Mouse (Mus musculus) heart, adult 8-10 months (tissue): Measurements from ENCODE around the gene Akr7a5. TPM values are rescaled to one million over a fixed set of nuclear protein-coding genes. Genes with fewer than 3 reads are reported as not detected.

Experiments used
- DNase-seq: peaks from one replicate; pipeline ENCODE4 v3.0.0; 2022; ENCODE audit warnings: low spot score
- total RNA-seq, 4 experiments: library from RNA; stranded (reverse); gene quantifications; 2 replicates each; pipeline ENCODE4 v1.2.4; 2022

The Akr7a5 gene
- total RNA-seq, 4 experiments from 2014 or later, result 51.6 to 59.7 (median 56.5) TPM

GRCm38 (mm10) chr4:139298671-139299366, 11.7 kb upstream of the Akr7a5 start:
- no peak for DNase-seq

- DNase-seq, result no peak
Measured at GRCm38 (mm10) chr4:139301780-139302179, 8.8 kb upstream of the Akr7a5 start.

DNA sequence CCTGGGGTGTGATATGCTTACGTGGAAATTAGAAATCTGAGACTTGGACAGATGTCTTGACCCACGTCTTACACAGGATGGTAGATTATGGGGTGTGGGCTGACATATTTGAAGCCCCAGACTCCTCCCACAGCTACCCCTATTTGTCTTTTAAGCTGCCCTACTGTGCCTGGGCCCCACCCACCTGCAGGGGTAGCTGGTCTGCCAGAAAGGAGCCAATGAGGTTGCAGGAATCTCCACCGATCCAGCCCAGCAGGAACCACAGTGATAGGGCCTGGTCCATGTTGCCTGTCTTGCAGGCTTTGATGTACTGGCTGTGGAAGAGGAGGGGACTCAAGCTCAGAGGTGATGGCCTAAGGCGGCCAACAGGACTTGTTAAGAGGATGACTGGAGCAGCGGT, 8.3 kb upstream of the Akr7a5 start:
- DNase-seq, result no peak

DNA sequence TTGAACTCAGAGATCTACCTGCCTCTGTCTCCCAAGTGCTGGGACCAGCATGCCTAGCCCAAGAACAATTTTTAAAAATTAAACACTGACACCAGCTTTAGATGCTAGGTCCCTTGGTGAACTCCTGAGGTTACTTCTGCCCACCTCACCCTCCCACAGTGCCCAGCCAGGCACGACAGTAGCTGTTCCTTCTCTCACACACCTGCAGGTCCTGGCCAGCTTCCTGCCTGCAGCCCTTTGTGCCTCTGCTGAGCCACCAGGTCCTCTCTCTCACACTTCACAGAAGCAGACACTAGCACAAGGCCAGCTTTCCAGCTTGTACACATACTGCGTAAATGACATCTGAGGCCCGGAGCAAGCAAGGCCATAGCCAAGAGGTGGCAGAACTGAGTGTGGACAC, 5.0 kb upstream of the Akr7a5 start:
- no peak for DNase-seq

DNA sequence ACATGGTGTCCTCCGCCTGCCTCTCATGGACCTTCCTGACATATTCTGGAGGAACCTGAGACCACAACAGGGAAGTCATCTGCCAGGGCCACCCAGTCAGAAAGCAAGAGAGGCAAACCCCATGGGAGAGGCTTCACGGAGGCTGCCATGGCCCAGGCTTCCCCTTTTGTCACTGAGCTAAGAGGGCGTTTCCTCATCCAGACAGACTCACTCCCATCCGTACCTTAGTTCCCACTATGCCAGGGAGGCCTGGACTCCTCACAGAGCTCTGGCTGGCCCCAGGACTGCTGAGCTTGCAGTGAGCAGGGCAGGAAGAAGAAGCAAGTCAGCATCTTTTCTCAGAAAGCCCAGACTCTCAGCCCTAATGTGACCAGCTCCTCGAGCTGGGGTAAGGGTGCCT, 2.6 kb upstream of the Akr7a5 start:
- no peak for DNase-seq

- no peak for DNase-seq
Measured at GRCm38 (mm10) chr4:139309651-139310050, 893 bp upstream of the Akr7a5 start.

- no peak for DNase-seq
Measured at GRCm38 (mm10) chr4:139310899-139311701, 556 bp downstream of the Akr7a5 start.

GRCm38 (mm10) chr4:139311707-139312106, 1.2 kb downstream of the Akr7a5 start:
- no peak for DNase-seq

DNA sequence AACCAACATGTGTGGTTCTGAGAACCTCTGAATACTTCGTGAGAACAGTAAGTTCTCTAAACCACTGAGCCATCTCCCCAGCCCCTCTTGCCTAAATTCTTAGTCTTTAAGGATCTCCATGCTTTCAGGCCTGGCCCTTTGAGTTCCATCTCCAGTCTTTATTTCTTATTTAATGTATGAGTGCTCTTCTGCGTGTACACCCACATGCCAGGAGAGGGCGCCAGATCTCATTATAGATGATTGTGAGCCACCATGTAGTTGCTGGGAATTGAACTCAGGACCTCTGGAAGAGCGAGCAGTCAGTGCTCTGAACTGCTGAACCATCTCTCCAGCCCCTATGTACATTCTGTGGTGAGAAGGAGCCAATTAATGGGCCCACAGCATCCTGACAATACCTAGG, 2.1 kb downstream of the Akr7a5 start:
- DNase-seq, result no peak

DNA sequence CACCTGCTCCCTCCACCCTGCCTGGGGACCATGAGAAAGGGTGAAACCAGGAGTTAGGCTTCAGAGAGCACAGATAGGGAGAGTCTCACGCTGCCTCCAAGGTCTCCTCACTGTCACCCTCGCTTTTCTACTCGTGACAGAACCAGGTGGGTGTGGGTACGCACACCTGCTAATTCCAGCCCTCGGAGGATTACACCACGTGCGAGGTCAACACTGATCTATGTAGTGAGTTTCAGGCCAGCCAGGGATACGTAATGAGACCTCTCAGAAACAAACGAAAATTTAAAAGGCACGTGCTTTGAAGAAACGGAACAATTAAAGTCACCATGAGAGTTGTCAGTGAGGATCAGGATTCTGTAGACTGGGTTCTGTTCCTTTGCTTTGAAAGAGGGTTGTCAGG, 7.9 kb downstream of the Akr7a5 start:
- DNase-seq, result no peak

DNA sequence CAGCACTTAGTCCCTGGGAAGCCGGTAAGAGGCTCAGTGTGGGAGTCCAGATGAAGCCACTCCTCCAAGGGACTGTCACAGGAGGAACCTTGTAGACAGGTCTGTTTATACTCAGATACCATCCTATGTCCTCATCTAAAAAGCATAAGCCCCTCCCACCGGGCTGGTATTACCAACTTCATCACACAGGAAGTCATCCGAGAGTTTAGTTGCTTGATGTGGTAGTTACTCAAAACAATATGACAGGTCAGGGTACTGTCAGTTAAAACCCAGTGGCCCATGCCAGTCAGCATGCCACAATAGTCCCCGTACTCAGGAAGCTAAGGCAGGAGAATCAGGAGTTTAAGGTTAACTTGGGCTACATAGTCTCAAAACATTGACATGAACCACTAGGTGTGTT, 9.2 kb downstream of the Akr7a5 start:
- no peak for DNase-seq

GRCm38 (mm10) chr4:139330605-139331004, 20.1 kb downstream of the Akr7a5 start:
- DNase-seq, result peak; percentile 51

- no peak for DNase-seq
Measured at GRCm38 (mm10) chr4:139334631-139335295, 24.2 kb downstream of the Akr7a5 start.

GRCm38 (mm10) chr4:139335507-139335906, 25.0 kb downstream of the Akr7a5 start:
- DNase-seq, result no peak

DNA sequence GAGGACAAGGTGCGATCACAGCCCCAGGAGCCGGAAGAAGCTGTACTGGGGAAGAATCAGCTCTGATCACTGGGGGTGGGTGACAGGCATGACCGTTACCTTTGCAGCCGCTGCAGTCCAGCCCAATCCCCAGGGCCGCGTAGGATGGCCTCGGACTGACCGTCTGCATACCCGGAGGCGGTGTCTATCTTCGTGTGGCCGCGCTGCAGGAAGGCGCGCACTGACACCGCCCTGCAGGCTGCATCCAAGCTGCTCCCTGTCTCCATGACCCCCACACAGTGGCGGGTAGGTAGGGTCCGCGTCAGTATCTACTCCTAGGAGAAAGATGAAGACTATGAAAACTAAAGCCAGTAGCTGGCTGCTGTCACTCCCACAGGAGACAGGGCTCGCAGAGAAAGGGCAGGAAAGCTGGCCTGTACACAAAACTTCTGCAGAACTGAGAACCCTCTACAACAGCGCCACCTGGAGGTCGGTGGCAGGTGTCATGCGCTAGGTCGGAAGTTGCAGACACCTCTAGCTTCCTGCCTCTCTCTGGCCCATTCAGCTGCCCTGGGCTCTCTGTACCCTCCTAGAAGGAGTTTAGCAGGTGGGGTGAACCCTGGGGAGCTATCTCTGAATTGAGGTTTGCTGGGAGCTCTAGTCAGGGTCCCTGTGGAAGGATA, 26.4 kb downstream of the Akr7a5 start:
- peak; percentile 55 for DNase-seq

- DNase-seq, result no peak
Measured at GRCm38 (mm10) chr4:139338145-139338544, 27.6 kb downstream of the Akr7a5 start.

DNA sequence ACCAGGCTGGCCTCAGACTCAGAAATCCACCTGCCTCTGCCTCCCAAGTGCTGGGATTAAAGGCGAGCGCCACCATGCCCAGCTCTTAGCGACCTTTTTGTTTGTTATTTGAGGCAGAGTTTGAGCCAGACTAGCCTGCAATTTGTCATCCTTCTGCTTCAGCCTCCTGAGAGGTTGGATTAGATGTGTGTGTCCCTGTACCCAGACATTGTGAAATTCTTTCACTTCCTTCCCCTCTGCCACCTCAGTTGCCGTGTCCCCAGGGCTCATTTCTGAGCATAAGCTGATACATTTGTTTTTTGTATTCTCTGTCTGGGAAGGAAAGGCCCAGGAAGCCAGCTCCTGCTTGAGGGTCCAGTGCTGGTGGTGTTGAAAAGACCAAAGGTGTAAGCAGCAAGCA, 30.3 kb downstream of the Akr7a5 start:
- no peak for DNase-seq

DNA sequence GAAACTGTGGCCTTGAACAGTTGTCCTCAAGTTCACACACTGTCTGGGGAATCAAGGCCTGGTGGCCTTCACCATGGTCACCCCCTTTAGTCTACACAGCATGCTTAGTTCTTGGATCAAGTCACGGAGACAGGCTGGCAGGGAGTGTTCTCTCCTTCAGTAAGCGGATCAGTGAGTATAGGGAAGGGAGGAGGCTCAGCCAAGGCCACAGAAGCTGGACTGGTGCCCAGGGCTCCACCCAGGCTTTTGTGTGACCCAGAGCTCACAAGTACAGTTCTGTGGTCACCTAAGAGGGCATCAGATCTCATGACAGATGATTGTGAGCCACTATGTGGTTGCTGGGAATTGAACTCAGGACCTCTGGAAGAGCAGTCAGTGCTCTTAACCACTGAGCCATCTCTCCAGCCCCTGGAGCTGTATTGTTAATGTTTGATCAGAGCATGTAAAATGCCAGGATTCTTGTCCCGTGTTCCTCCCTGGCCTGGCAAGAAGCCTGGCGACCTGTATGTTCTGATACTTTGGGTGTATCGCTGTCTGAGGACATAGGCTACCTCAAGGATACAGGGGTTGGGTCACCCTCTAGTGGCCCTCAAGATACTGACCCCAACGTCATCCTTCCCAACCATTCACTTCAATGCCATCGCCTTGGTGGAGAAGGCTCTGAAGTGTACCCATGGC, 31.2 kb downstream of the Akr7a5 start:
- DNase-seq, result no peak

DNA sequence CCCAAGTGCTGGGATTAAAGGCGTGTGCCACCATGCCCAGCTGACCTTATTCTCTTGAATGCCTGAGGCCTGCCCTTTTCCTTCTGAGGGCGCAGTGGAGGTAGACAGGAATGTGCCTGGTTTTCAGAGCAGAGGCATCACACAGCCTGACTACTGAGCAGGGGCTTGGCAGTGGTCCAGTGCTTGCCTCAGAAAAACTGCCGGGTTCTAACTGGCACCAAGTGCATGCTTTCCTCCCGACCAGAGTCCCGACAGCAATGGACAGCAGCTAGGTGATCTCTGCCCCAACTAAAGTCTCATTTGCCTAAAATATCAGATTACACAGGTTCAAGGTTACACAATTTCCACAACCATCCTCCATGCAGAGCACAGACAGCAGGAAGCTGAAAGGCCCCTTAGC, 33.2 kb downstream of the Akr7a5 start:
- DNase-seq, result no peak

GRCm38 (mm10) chr4:139345416-139346019, 35.0 kb downstream of the Akr7a5 start:
- DNase-seq, result no peak
